Mouse (Mus musculus): ENCODE results near the gene Rbl1. TPM values are rescaled to one million over a fixed set of nuclear protein-coding genes. Genes with fewer than 3 reads are reported as not detected.

Rbl1 gene
- polyA plus RNA-seq, 1 experiment from 2014 or later = 29.7 TPM

GRCm38 (mm10) chr2:157133769-157134478 is 70.4 kb downstream of the Rbl1 start:
- Histone ChIP-seq H3K4me2 (replicated peaks; ENCODE audit: low read depth, low read length) (peak overlapping the region; percentile 82), H3K9me3 (ENCODE audit: control insufficient read depth, low read length) (no peaks in the 10 kb centered on the region), H3K4me1 (ENCODE audit: control insufficient read depth, insufficient read depth, low read length) (no peaks in the 10 kb centered on the region; the same call in none of the 2 replicates), H3K9ac (ENCODE audit: low read depth, low read length) (peak overlapping the region; percentile 78), H3K27me3 (ENCODE audit: control insufficient read depth, insufficient read depth, low read length) (no peaks in the 10 kb centered on the region), H3K4me3 (ENCODE audit: low read length) (peak overlapping the region; percentile 79), H3K27ac (ENCODE audit: low read depth, low read length) (no peak overlapping the region), H3K36me3 (ENCODE audit: control insufficient read depth, insufficient read depth, low read length) (peaks cover 1% of the 10 kb centered on the region; the same call in 1 of the 2 replicates)
- 24% methylated on average over 11 of the region's 11 CpGs for WGBS
- ATAC-seq (ENCODE audit: low FRiP score, low TSS enrichment) = no peak

- no peak for ATAC-seq (ENCODE audit: low FRiP score, low TSS enrichment)
- 80% methylated on average over 3 of the region's 3 CpGs for WGBS
- Histone ChIP-seq H3K36me3 (ENCODE audit: control insufficient read depth, insufficient read depth, low read length) (peaks cover 4% of the 10 kb centered on the region; the same call in 1 of the 2 replicates), H3K9me3 (ENCODE audit: control insufficient read depth, low read length) (no peaks in the 10 kb centered on the region), H3K27ac (ENCODE audit: low read depth, low read length) (no peak overlapping the region), H3K4me3 (ENCODE audit: low read length) (no peak overlapping the region), H3K9ac (ENCODE audit: low read depth, low read length) (no peak overlapping the region), H3K4me2 (replicated peaks; ENCODE audit: low read depth, low read length) (no peak overlapping the region; the same call in 1 of the 2 replicates), H3K27me3 (ENCODE audit: control insufficient read depth, insufficient read depth, low read length) (no peaks in the 10 kb centered on the region), H3K4me1 (ENCODE audit: control insufficient read depth, insufficient read depth, low read length) (no peaks in the 10 kb centered on the region; the same call in none of the 2 replicates)
Observed at GRCm38 (mm10) chr2:157132686-157133540, 71.4 kb downstream of the Rbl1 start.

DNA sequence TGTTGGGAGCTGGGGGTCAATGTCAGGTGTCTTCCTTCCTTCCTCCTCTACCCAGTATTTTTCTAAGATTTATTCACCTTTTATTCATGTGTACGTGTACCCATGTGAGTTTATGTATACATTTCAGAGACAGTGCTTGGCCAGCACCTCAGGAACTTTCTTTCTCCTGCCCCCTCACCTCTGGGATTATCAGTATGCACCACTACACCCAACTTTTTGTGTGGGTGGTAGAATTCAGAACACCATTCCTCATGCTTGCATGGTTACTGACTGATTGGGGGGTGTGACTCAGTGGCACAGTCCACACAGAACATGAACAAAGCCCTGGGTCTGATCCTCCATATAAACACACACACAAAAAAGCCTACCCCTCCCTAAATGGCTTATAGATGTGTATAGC is 72.2 kb downstream of the Rbl1 start:
- Histone ChIP-seq H3K9me3 (ENCODE audit: control insufficient read depth, low read length) (no peaks in the 10 kb centered on the region), H3K27ac (ENCODE audit: low read depth, low read length) (no peak overlapping the region), H3K27me3 (ENCODE audit: control insufficient read depth, insufficient read depth, low read length) (no peaks in the 10 kb centered on the region), H3K36me3 (ENCODE audit: control insufficient read depth, insufficient read depth, low read length) (peaks cover 10% of the 10 kb centered on the region; the same call in 1 of the 2 replicates), H3K4me1 (ENCODE audit: control insufficient read depth, insufficient read depth, low read length) (no peaks in the 10 kb centered on the region; the same call in none of the 2 replicates), H3K4me2 (replicated peaks; ENCODE audit: low read depth, low read length) (no peak overlapping the region), H3K4me3 (ENCODE audit: low read length) (no peak overlapping the region), H3K9ac (ENCODE audit: low read depth, low read length) (no peak overlapping the region)
- no peak for ATAC-seq (ENCODE audit: low FRiP score, low TSS enrichment)
- 83% methylated on average over 1 of the region's 1 CpGs for WGBS

DNA sequence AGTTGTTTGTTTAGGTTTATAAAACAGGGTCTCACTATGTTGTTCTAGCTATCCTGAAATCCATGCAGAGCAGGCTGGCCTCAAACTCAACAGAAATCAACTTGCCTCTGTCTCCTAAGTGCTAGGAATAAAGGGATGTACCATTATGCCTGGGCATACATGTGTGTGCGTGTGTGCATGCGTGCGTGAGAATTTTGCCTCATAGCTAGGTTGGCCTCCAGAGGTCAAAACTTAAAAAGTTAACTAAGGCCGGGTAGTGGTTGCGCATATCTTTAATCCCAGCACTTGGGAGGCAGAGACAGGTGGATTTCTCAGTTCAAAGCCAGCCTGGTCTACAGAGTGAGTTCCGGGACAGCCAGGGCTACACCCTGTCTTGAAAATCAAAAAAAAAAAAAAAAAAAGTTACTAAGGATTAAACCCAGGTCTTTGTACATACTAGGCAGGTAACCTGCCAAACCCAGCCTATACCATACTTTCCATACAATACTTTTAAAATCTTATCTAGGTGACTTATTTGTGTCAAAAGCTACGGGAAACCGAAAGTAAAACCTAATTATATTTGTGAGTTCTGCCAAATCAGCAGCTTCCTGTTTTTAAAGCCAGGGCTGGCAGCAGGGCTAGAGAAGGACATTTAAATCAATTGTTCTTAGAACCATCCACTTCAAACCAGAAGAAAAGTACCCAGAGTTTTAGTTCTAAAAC is 73.4 kb downstream of the Rbl1 start:
- no peak for ATAC-seq (ENCODE audit: low FRiP score, low TSS enrichment)
- H3K27ac ChIP-seq (ENCODE audit: low read depth, low read length) = no peak overlapping the region
- no peaks in the 10 kb centered on the region for H3K27me3 ChIP-seq (ENCODE audit: control insufficient read depth, insufficient read depth, low read length)
- no peak overlapping the region for H3K4me2 ChIP-seq (replicated peaks; ENCODE audit: low read depth, low read length)
- WGBS = 87% methylated on average over 8 of the region's 8 CpGs
- H3K4me3 ChIP-seq (ENCODE audit: low read length) = no peak overlapping the region
- peaks cover 11% of the 10 kb centered on the region; the same call in 1 of the 2 replicates for H3K36me3 ChIP-seq (ENCODE audit: control insufficient read depth, insufficient read depth, low read length)
- H3K9me3 ChIP-seq (ENCODE audit: control insufficient read depth, low read length) = no peaks in the 10 kb centered on the region
- H3K9ac ChIP-seq (ENCODE audit: low read depth, low read length) = no peak overlapping the region
- no peaks in the 10 kb centered on the region; the same call in none of the 2 replicates for H3K4me1 ChIP-seq (ENCODE audit: control insufficient read depth, insufficient read depth, low read length)

DNA sequence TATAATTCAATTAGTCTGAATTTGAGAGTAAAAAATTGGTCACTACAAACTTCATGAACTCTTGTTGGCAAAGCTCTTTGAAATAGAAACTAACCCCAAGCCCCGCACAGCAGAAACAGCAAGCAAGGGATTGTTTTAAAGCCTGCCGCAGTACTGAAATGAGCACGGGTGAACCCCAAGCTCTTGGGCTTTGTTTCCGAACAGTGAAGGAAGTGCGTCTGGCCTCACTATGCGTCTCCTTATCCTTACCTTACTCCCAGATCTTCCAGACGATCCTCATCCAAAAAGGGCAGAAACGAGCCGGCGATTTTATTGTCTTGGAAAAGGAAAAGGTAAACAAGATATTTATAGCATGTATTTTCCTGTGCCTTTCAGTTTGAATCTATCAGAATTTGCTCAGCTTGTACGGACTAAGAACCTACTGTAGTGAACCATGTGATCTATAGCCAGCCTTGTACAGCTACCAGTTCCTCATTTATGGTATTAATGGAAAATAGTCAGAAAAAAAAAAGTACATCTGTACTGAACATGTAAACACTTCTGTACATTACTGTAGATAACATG is 74.7 kb downstream of the Rbl1 start:
- no peak for ATAC-seq (ENCODE audit: low FRiP score, low TSS enrichment)
- WGBS = 79% methylated on average over 11 of the region's 11 CpGs

DNA sequence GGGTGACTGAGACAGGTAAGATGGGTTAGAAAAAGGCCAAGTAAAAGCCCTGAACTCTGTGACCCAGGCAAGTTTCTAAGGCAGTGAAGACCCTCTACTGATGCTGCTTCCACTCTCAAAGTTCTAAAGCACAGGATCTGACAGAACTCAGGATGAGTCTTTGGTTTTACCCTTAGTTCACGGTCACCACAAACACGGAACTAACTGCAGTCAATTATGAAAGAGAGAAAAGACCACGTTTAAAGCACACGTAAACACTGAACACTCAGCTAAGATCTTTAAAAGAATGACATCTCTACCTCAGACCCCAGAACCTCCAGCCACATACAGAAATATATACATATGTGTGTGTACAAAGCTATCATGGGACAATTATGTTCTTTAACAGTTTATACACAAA is 75.2 kb downstream of the Rbl1 start:
- H3K27me3 ChIP-seq (ENCODE audit: control insufficient read depth, insufficient read depth, low read length) = no peaks in the 10 kb centered on the region
- H3K4me3 ChIP-seq (ENCODE audit: low read length) = no peak overlapping the region
- no peak overlapping the region for H3K27ac ChIP-seq (ENCODE audit: low read depth, low read length)
- H3K36me3 ChIP-seq (ENCODE audit: control insufficient read depth, insufficient read depth, low read length) = peaks cover 11% of the 10 kb centered on the region; the same call in 1 of the 2 replicates
- H3K4me1 ChIP-seq (ENCODE audit: control insufficient read depth, insufficient read depth, low read length) = no peaks in the 10 kb centered on the region; the same call in 1 of the 2 replicates
- 96% methylated on average over 4 of the region's 4 CpGs for WGBS
- no peaks in the 10 kb centered on the region for H3K9me3 ChIP-seq (ENCODE audit: control insufficient read depth, low read length)
- no peak overlapping the region for H3K4me2 ChIP-seq (replicated peaks; ENCODE audit: low read depth, low read length)
- no peak overlapping the region for H3K9ac ChIP-seq (ENCODE audit: low read depth, low read length)
- no peak for ATAC-seq (ENCODE audit: low FRiP score, low TSS enrichment)

More for the DNA sequence above, 74.7 kb downstream of the Rbl1 start:
- Histone ChIP-seq H3K9ac (ENCODE audit: low read depth, low read length) (no peak overlapping the region), H3K27ac (ENCODE audit: low read depth, low read length) (no peak overlapping the region), H3K36me3 (ENCODE audit: control insufficient read depth, insufficient read depth, low read length) (peaks cover 11% of the 10 kb centered on the region; the same call in 1 of the 2 replicates), H3K4me3 (ENCODE audit: low read length) (no peak overlapping the region), H3K9me3 (ENCODE audit: control insufficient read depth, low read length) (no peaks in the 10 kb centered on the region), H3K27me3 (ENCODE audit: control insufficient read depth, insufficient read depth, low read length) (no peaks in the 10 kb centered on the region), H3K4me2 (replicated peaks; ENCODE audit: low read depth, low read length) (no peak overlapping the region), H3K4me1 (ENCODE audit: control insufficient read depth, insufficient read depth, low read length) (no peaks in the 10 kb centered on the region; the same call in 1 of the 2 replicates)

- Histone ChIP-seq H3K36me3 (ENCODE audit: control insufficient read depth, insufficient read depth, low read length) (peaks cover 13% of the 10 kb centered on the region; the same call in 1 of the 2 replicates), H3K9me3 (ENCODE audit: control insufficient read depth, low read length) (no peaks in the 10 kb centered on the region), H3K9ac (ENCODE audit: low read depth, low read length) (no peak overlapping the region), H3K4me2 (replicated peaks; ENCODE audit: low read depth, low read length) (no peak overlapping the region), H3K27me3 (ENCODE audit: control insufficient read depth, insufficient read depth, low read length) (no peaks in the 10 kb centered on the region), H3K4me3 (ENCODE audit: low read length) (no peak overlapping the region), H3K4me1 (ENCODE audit: control insufficient read depth, insufficient read depth, low read length) (no peaks in the 10 kb centered on the region), H3K27ac (ENCODE audit: low read depth, low read length) (no peak overlapping the region)
- no peak for ATAC-seq (ENCODE audit: low FRiP score, low TSS enrichment)
- WGBS = 67% methylated on average over 4 of the region's 4 CpGs
Observed at GRCm38 (mm10) chr2:157128072-157128471, 76.3 kb downstream of the Rbl1 start.

GRCm38 (mm10) chr2:157127370-157127769 is 77.0 kb downstream of the Rbl1 start:
- Histone ChIP-seq H3K4me3 (ENCODE audit: low read length) (no peak overlapping the region), H3K27me3 (ENCODE audit: control insufficient read depth, insufficient read depth, low read length) (no peaks in the 10 kb centered on the region), H3K27ac (ENCODE audit: low read depth, low read length) (no peak overlapping the region), H3K4me2 (replicated peaks; ENCODE audit: low read depth, low read length) (no peak overlapping the region), H3K4me1 (ENCODE audit: control insufficient read depth, insufficient read depth, low read length) (no peaks in the 10 kb centered on the region), H3K9me3 (ENCODE audit: control insufficient read depth, low read length) (no peaks in the 10 kb centered on the region), H3K36me3 (ENCODE audit: control insufficient read depth, insufficient read depth, low read length) (peaks cover 14% of the 10 kb centered on the region; the same call in 1 of the 2 replicates), H3K9ac (ENCODE audit: low read depth, low read length) (no peak overlapping the region)
- 90% methylated on average over 3 of the region's 3 CpGs for WGBS
- no peak for ATAC-seq (ENCODE audit: low FRiP score, low TSS enrichment)
